In the genomic region with DNA sequence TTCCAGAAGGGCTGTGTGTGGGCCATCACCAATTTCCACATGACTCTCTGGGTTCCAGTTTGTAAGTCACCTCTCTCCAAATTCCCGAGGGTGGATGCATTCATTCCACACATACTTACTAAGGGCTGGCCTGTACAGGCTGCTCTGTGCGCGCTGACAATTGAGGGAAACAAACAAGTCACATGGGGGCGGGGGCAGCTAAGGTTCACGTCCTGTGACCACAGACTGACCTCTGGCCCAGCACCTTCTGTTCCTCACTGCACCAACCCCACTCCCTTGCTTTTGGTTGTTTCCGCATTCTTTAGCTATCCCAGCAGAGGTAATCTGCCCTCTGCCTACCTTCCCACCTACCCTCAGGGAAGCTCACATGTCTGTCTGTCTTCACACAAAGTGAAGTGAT, we compare ENCODE assay signal across 9 mouse cellular contexts. TPM values are rescaled to one million over a fixed set of nuclear protein-coding genes. Genes with fewer than 3 reads are reported as not detected.
DNase-seq lines count a peak whose midpoint lies in the region; ATAC-seq and TF ChIP-seq lines count a peak whose summit lies in the region.
"Had no signal": no experiment of that assay in that cellular context is flagged by ENCODE, and none has a peak within 500 bp of the region (broad histone marks: within the 10 kb centered on the region; RNA-seq: fewer than 3 reads in every experiment).

No protein-coding gene starts in this region.

- intact Hi-C loops in left cerebral cortex, postnatal 4 days (cut with DNase I), result no loop called here

- H3K9me3 ChIP-seq in limb, embryonic 11.5 days (ENCODE audit: control insufficient read depth, low read length), result no peaks in the 10 kb centered on the region
- no peaks in the 10 kb centered on the region for H3K9me3 ChIP-seq in limb, embryonic 10.5 days (replicated peaks)
- H3K9me3 ChIP-seq in kidney, postnatal 0 days (replicated peaks; ENCODE audit: low read length), result no peaks in the 10 kb centered on the region

- WGBS in limb, embryonic 11.5 days, result 74% methylated on average over 6 of the region's 6 CpGs
- WGBS in limb, embryonic 10.5 days, result 69% methylated on average over 6 of the region's 6 CpGs
- 52% methylated on average over 6 of the region's 6 CpGs for WGBS in kidney, postnatal 0 days
- 71% methylated on average over 6 of the region's 6 CpGs for WGBS in small intestine, adult 2 months

- H3K4me1 ChIP-seq in limb, embryonic 11.5 days (ENCODE audit: control insufficient read depth, insufficient read depth, low read length), result no peaks in the 10 kb centered on the region
- H3K4me1 ChIP-seq in limb, embryonic 10.5 days, result peaks cover 7% of the 10 kb centered on the region
- H3K4me1 ChIP-seq in kidney, postnatal 0 days (replicated peaks; ENCODE audit: insufficient read depth, low read length), result peaks cover 11% of the 10 kb centered on the region
- peaks cover 45% of the 10 kb centered on the region for H3K4me1 ChIP-seq in small intestine, adult 2 months (ENCODE audit: control insufficient read depth, insufficient read depth, insufficient read length, low read length)

- ATAC-seq in limb, embryonic 11.5 days (ENCODE audit: insufficient number of reproducible peaks, low FRiP score, low TSS enrichment, low read depth), result 0 out of 2 replicates have a peak, but pooled peaks have one; percentile 36
- peak; percentile 22; the same call in 1 of the 2 replicates for ATAC-seq in kidney, postnatal 0 days (replicated peaks; ENCODE audit: low FRiP score, low read depth)

- H3K27ac ChIP-seq in limb, embryonic 11.5 days (replicated peaks; ENCODE audit: low read depth, low read length), result no peak overlapping the region
- H3K27ac ChIP-seq in limb, embryonic 10.5 days, result no peak overlapping the region
- H3K27ac ChIP-seq in kidney, postnatal 0 days, result 0 out of 2 replicates have a peak overlapping the region, but pooled peaks have one; percentile 19
- peak overlapping the region; percentile 83 for H3K27ac ChIP-seq in small intestine, adult 2 months (ENCODE audit: insufficient read depth, low read depth, low read length)

- TF ChIP-seq CTCF in kidney, postnatal 0 days (IDR thresholded peaks at IDR 0.05; ENCODE audit: low read depth), result no peak
- TF ChIP-seq CTCF in small intestine, adult 2 months (IDR thresholded peaks at IDR 0.05; ENCODE audit: extremely low read depth, insufficient read length, insufficient replicate concordance, low read depth, low read length), result no peak

- H3K27me3 ChIP-seq in limb, embryonic 11.5 days (ENCODE audit: control insufficient read depth, insufficient read depth, low read length), result no peaks in the 10 kb centered on the region
- H3K27me3 ChIP-seq in limb, embryonic 10.5 days (ENCODE audit: low read depth, poor library complexity, severe bottlenecking), result no peaks in the 10 kb centered on the region
- no peaks in the 10 kb centered on the region for H3K27me3 ChIP-seq in kidney, postnatal 0 days (ENCODE audit: insufficient read depth, low read length)
- H3K27me3 ChIP-seq in small intestine, adult 2 months (ENCODE audit: control insufficient read depth, insufficient read depth, low read length), result no peaks in the 10 kb centered on the region

- no peak overlapping the region for H3K4me3 ChIP-seq in limb, embryonic 11.5 days (ENCODE audit: low read depth, low read length)
- no peak overlapping the region for H3K4me3 ChIP-seq in limb, embryonic 10.5 days
- H3K4me3 ChIP-seq in kidney, postnatal 0 days (replicated peaks; ENCODE audit: low read depth, low read length), result no peak overlapping the region
- H3K4me3 ChIP-seq in small intestine, adult 2 months (ENCODE audit: low read depth, low read length), result no peak overlapping the region
- H3K4me3 ChIP-seq: erythroblast, embryonic 14.5 days had no signal

- DNase-seq in limb, embryonic 11.5 days (ENCODE audit: low spot score), result no peak
- DNase-seq in limb, embryonic 10.5 days (ENCODE audit: low spot score), result no peak
- peak; percentile 52 for DNase-seq in adrenal gland, postnatal 14 days
- DNase-seq in kidney, postnatal 0 days (ENCODE audit: low spot score), result peak; percentile 55
- DNase-seq in left cerebral cortex, postnatal 4 days, result no peak
- no peak for DNase-seq in spleen, postnatal 10 days (ENCODE audit: low spot score in 2 of 2)
- DNase-seq: cerebellum, adult 9-10 months had no signal

- TF ChIP-seq POLR2A in small intestine, adult 2 months (IDR thresholded peaks at IDR 0.05; ENCODE audit: low read depth, low read length), result no peak

- H3K36me3 ChIP-seq in limb, embryonic 11.5 days (ENCODE audit: control insufficient read depth, insufficient read depth, low read length), result no peaks in the 10 kb centered on the region
- H3K36me3 ChIP-seq in limb, embryonic 10.5 days, result no peaks in the 10 kb centered on the region
- no peaks in the 10 kb centered on the region for H3K36me3 ChIP-seq in kidney, postnatal 0 days (ENCODE audit: insufficient read depth, low read length)
- no peaks in the 10 kb centered on the region for H3K36me3 ChIP-seq in small intestine, adult 2 months (ENCODE audit: control insufficient read depth, insufficient read depth, low read length)

- no peak overlapping the region for H3K4me2 ChIP-seq in limb, embryonic 11.5 days (ENCODE audit: low read depth, severe bottlenecking)
- H3K4me2 ChIP-seq in kidney, postnatal 0 days (ENCODE audit: low read length), result no peak overlapping the region

- no peak overlapping the region for H3K9ac ChIP-seq in limb, embryonic 11.5 days (ENCODE audit: low read length)
- H3K9ac ChIP-seq in kidney, postnatal 0 days (ENCODE audit: low read depth, low read length), result no peak overlapping the region

RNA-seq across cellular contexts. Expression of gene Spen, which starts 31.6 kb away (rescaled TPM):
- 12.4 and 13.4 TPM in 2 replicates for polyA plus RNA-seq in limb, embryonic 11.5 days (2014; fragmentation: Nextera tagmentation; extraction: Ambion mirVana)
- polyA plus RNA-seq in limb, embryonic 10.5 days (2016; fragmentation: Nextera tagmentation; extraction: Ambion mirVana), result 11.5 TPM in 2 replicates
- total RNA-seq in adrenal gland, postnatal 14 days (2021), result 50.2 and 60.0 TPM in 2 replicates
- 6.2 and 6.6 TPM in 2 replicates for polyA plus RNA-seq in kidney, postnatal 0 days (2015; fragmentation: Nextera tagmentation; extraction: Ambion mirVana)
- polyA plus RNA-seq in small intestine, adult 2 months (2012; rRNA removed), result 30.8 and 56.0 TPM in 2 replicates
- total RNA-seq in left cerebral cortex, postnatal 4 days (2021), result 10 to 100 TPM; 80.6 to 86.1 TPM

RNA-seq across cellular contexts. Expression of gene Fblim1, which starts 35.9 kb away (rescaled TPM):
- 67.2 and 73.2 TPM in 2 replicates for polyA plus RNA-seq in limb, embryonic 11.5 days (2014; fragmentation: Nextera tagmentation; extraction: Ambion mirVana)
- 58.6 and 77.7 TPM in 2 replicates for polyA plus RNA-seq in limb, embryonic 10.5 days (2016; fragmentation: Nextera tagmentation; extraction: Ambion mirVana)
- total RNA-seq in adrenal gland, postnatal 14 days (2021), result 11.0 and 13.2 TPM in 2 replicates
- 58.1 and 64.6 TPM in 2 replicates for polyA plus RNA-seq in kidney, postnatal 0 days (2015; fragmentation: Nextera tagmentation; extraction: Ambion mirVana)
- 55.3 and 108 TPM in 2 replicates for polyA plus RNA-seq in small intestine, adult 2 months (2012; rRNA removed)
- total RNA-seq in left cerebral cortex, postnatal 4 days (2021), result 10 to 100 TPM; 19.8 to 23.8 TPM

RNA-seq across cellular contexts. Expression of gene Tmem82, which starts 48.4 kb away (rescaled TPM):
- 0.27 and 0.60 TPM in 2 replicates for polyA plus RNA-seq in limb, embryonic 11.5 days (2014; fragmentation: Nextera tagmentation; extraction: Ambion mirVana)
- 1.1 and 1.6 TPM in 2 replicates for polyA plus RNA-seq in limb, embryonic 10.5 days (2016; fragmentation: Nextera tagmentation; extraction: Ambion mirVana)
- 9.7 and 9.9 TPM in 2 replicates for total RNA-seq in adrenal gland, postnatal 14 days (2021)
- 7.7 and 9.5 TPM in 2 replicates for polyA plus RNA-seq in kidney, postnatal 0 days (2015; fragmentation: Nextera tagmentation; extraction: Ambion mirVana)
- 46.5 and 61.9 TPM in 2 replicates for polyA plus RNA-seq in small intestine, adult 2 months (2012; rRNA removed)
- total RNA-seq in left cerebral cortex, postnatal 4 days (2021), result under 1 TPM; 0.38 to 0.46 TPM

RNA-seq across cellular contexts. Expression of gene Slc25a34, which starts 53.6 kb away (rescaled TPM):
- polyA plus RNA-seq in limb, embryonic 11.5 days (2014; fragmentation: Nextera tagmentation; extraction: Ambion mirVana), result not detected in 2 replicates
- polyA plus RNA-seq in limb, embryonic 10.5 days (2016; fragmentation: Nextera tagmentation; extraction: Ambion mirVana), result 0.05 TPM in 1 of 2 replicates, not detected in the other
- total RNA-seq in adrenal gland, postnatal 14 days (2021), result 31.9 and 32.5 TPM in 2 replicates
- polyA plus RNA-seq in kidney, postnatal 0 days (2015; fragmentation: Nextera tagmentation; extraction: Ambion mirVana), result 1.9 and 2.3 TPM in 2 replicates
- polyA plus RNA-seq in small intestine, adult 2 months (2012; rRNA removed), result 11.2 and 25.3 TPM in 2 replicates
- total RNA-seq in left cerebral cortex, postnatal 4 days (2021), result 1 to 10 TPM; 1.1 to 1.7 TPM
- polyA plus RNA-seq: erythroblast, embryonic 14.5 days had no signal

Comparison
In these comparisons a context has a peak if more than half of its experiments do, and no peak if none do; other contexts are left out.
1. DNase-seq: peak in adrenal gland, postnatal 14 days (single experiment) and kidney, postnatal 0 days (single experiment); none in limb, embryonic 11.5 days (single experiment), limb, embryonic 10.5 days (single experiment), left cerebral cortex, postnatal 4 days (single experiment) and spleen, postnatal 10 days (0 of 2).
2. H3K27ac ChIP-seq: peak in kidney, postnatal 0 days (single experiment) and small intestine, adult 2 months (single experiment); none in limb, embryonic 11.5 days (single experiment) and limb, embryonic 10.5 days (single experiment).